Mouse (Mus musculus): ENCODE measurements around the gene Aqp1. TPM values are rescaled to one million over a fixed set of nuclear protein-coding genes. Genes with fewer than 3 reads are reported as not detected.

The Aqp1 gene
- polyA plus RNA-seq, 1 experiment from 2014 or later: 19.0 TPM

GRCm38 (mm10) chr6:55376076-55376475, 39.8 kb downstream of the Aqp1 start, which contains the start of gene Ghrhr:
Gene Ghrhr (plus strand): TSS chr6:55376295.
- Histone ChIP-seq H3K4me2 (replicated peaks; ENCODE audit: low read depth) (no peak within 1 kb of the TSS), H3K9ac (ENCODE audit: low read depth, low read length) (no peak within 1 kb of the TSS), H3K36me3 (ENCODE audit: control insufficient read depth, insufficient read depth) (no peaks in the 10 kb centered on the region), H3K9me3 (ENCODE audit: control insufficient read depth) (no peaks in the 10 kb centered on the region), H3K27ac (ENCODE audit: low read depth, low read length) (no peak within 1 kb of the TSS), H3K4me1 (replicated peaks; ENCODE audit: control insufficient read depth, insufficient read depth, low read length) (no peaks in the 10 kb centered on the region), H3K27me3 (replicated peaks; ENCODE audit: control insufficient read depth, insufficient read depth, low read length) (no peaks in the 10 kb centered on the region), H3K4me3 (ENCODE audit: low read depth, low read length) (no peak within 1 kb of the TSS)
- ATAC-seq: no peak
- WGBS: 76% methylated on average over 6 of the region's 6 CpGs
- no peak for TF ChIP-seq CTCF (IDR thresholded peaks at IDR 0.05; ENCODE audit: low read depth)

- Histone ChIP-seq H3K36me3 (ENCODE audit: control insufficient read depth, insufficient read depth) (no peaks in the 10 kb centered on the region), H3K4me2 (replicated peaks; ENCODE audit: low read depth) (no peak overlapping the region), H3K27me3 (replicated peaks; ENCODE audit: control insufficient read depth, insufficient read depth, low read length) (no peaks in the 10 kb centered on the region), H3K27ac (ENCODE audit: low read depth, low read length) (no peak overlapping the region), H3K9ac (ENCODE audit: low read depth, low read length) (no peak overlapping the region), H3K4me1 (replicated peaks; ENCODE audit: control insufficient read depth, insufficient read depth, low read length) (no peaks in the 10 kb centered on the region), H3K4me3 (ENCODE audit: low read depth, low read length) (no peak overlapping the region), H3K9me3 (ENCODE audit: control insufficient read depth) (no peaks in the 10 kb centered on the region)
- 63% methylated on average over 5 of the region's 5 CpGs for WGBS
- TF ChIP-seq CTCF (IDR thresholded peaks at IDR 0.05; ENCODE audit: low read depth): no peak
- no peak for ATAC-seq
Observed at GRCm38 (mm10) chr6:55376511-55376910, 40.3 kb downstream of the Aqp1 start.

DNA sequence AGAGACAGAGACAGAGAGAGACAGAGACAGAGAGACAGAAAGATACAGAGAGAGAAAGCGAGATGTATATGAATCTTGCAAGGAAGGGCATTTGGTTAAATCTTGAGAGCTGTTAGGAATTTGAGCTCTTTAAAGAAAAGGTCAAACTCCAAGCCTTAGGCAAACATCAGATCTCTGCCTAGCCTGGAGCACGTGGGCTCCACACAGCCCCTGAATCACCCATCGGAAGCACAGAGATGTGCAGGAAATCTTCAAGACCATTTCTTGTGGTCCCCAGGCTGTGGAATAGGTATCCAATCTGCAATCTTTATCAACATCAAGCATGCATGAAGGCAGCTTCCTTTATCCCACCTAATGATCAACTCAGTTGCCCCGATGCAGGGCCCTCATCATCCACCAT, 41.2 kb downstream of the Aqp1 start:
- H3K9ac ChIP-seq (ENCODE audit: low read depth, low read length): no peak overlapping the region
- 36% methylated on average over 4 of the region's 4 CpGs for WGBS
- H3K9me3 ChIP-seq (ENCODE audit: control insufficient read depth): no peaks in the 10 kb centered on the region
- TF ChIP-seq CTCF (IDR thresholded peaks at IDR 0.05; ENCODE audit: low read depth): no peak
- no peaks in the 10 kb centered on the region for H3K27me3 ChIP-seq (replicated peaks; ENCODE audit: control insufficient read depth, insufficient read depth, low read length)
- H3K4me3 ChIP-seq (ENCODE audit: low read depth, low read length): no peak overlapping the region
- no peak overlapping the region for H3K4me2 ChIP-seq (replicated peaks; ENCODE audit: low read depth)
- no peaks in the 10 kb centered on the region for H3K4me1 ChIP-seq (replicated peaks; ENCODE audit: control insufficient read depth, insufficient read depth, low read length)
- H3K36me3 ChIP-seq (ENCODE audit: control insufficient read depth, insufficient read depth): no peaks in the 10 kb centered on the region
- peak; percentile 54; the same call in 1 of the 2 replicates for ATAC-seq
- no peak overlapping the region for H3K27ac ChIP-seq (ENCODE audit: low read depth, low read length)

DNA sequence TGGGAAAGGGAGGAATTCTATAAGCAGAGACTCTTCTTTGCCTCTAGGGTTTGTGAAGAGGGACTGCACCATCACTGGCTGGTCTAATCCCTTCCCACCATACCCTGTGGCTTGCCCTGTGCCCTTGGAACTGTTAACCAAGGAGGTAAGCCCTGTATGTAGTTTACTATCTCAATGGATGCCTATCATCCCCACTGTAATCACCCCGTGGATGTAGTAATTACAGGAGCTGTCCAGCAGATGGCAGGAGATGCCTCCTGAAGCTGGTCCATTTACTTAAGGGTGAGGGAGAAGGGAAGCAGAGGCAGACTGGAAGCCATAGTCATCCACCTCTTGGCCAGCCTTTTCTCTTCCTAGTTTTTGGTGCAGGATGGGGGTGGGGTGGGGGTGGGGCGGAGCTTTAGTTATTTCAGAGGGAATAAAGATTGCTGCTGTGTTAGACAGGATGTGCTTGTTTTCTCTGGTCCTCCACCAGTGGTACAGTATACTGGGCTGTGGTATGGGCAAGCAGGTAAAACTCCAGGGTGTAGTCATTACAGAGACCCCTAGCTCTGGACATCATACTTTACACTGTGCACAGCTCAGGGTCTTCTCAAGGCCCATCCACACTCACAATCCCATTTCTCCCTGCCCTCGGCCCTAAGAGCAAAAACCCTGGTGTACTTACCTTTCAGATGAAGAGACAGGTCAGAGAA, 43.6 kb downstream of the Aqp1 start:
- Histone ChIP-seq H3K9me3 (ENCODE audit: control insufficient read depth) (no peaks in the 10 kb centered on the region), H3K27ac (ENCODE audit: low read depth, low read length) (no peak overlapping the region), H3K4me2 (replicated peaks; ENCODE audit: low read depth) (no peak overlapping the region), H3K9ac (ENCODE audit: low read depth, low read length) (no peak overlapping the region), H3K36me3 (ENCODE audit: control insufficient read depth, insufficient read depth) (no peaks in the 10 kb centered on the region), H3K27me3 (replicated peaks; ENCODE audit: control insufficient read depth, insufficient read depth, low read length) (no peaks in the 10 kb centered on the region), H3K4me3 (ENCODE audit: low read depth, low read length) (no peak overlapping the region), H3K4me1 (replicated peaks; ENCODE audit: control insufficient read depth, insufficient read depth, low read length) (no peaks in the 10 kb centered on the region)
- 51% methylated on average over 3 of the region's 3 CpGs for WGBS
- ATAC-seq: no peak
- TF ChIP-seq CTCF (IDR thresholded peaks at IDR 0.05; ENCODE audit: low read depth): peak; percentile 84

- Histone ChIP-seq H3K4me3 (ENCODE audit: low read depth, low read length) (no peak overlapping the region), H3K27me3 (replicated peaks; ENCODE audit: control insufficient read depth, insufficient read depth, low read length) (no peaks in the 10 kb centered on the region), H3K4me2 (replicated peaks; ENCODE audit: low read depth) (no peak overlapping the region), H3K36me3 (ENCODE audit: control insufficient read depth, insufficient read depth) (no peaks in the 10 kb centered on the region), H3K27ac (ENCODE audit: low read depth, low read length) (no peak overlapping the region), H3K9ac (ENCODE audit: low read depth, low read length) (no peak overlapping the region), H3K9me3 (ENCODE audit: control insufficient read depth) (no peaks in the 10 kb centered on the region), H3K4me1 (replicated peaks; ENCODE audit: control insufficient read depth, insufficient read depth, low read length) (no peaks in the 10 kb centered on the region)
- TF ChIP-seq CTCF (IDR thresholded peaks at IDR 0.05; ENCODE audit: low read depth): no peak
- ATAC-seq: no peak
- WGBS: 81% methylated on average over 4 of the region's 4 CpGs
Observed at GRCm38 (mm10) chr6:55381966-55382365, 45.7 kb downstream of the Aqp1 start.

- ATAC-seq: peak; percentile 63
- peak; percentile 89 for TF ChIP-seq CTCF (IDR thresholded peaks at IDR 0.05; ENCODE audit: low read depth)
- H3K27ac ChIP-seq (ENCODE audit: low read depth, low read length): no peak overlapping the region
- H3K4me1 ChIP-seq (replicated peaks; ENCODE audit: control insufficient read depth, insufficient read depth, low read length): no peaks in the 10 kb centered on the region
- no peak overlapping the region for H3K9ac ChIP-seq (ENCODE audit: low read depth, low read length)
- H3K36me3 ChIP-seq (ENCODE audit: control insufficient read depth, insufficient read depth): no peaks in the 10 kb centered on the region
- no peak overlapping the region for H3K4me3 ChIP-seq (ENCODE audit: low read depth, low read length)
- 3% methylated on average over 1 of the region's 1 CpGs for WGBS
- no peaks in the 10 kb centered on the region for H3K9me3 ChIP-seq (ENCODE audit: control insufficient read depth)
- H3K27me3 ChIP-seq (replicated peaks; ENCODE audit: control insufficient read depth, insufficient read depth, low read length): no peaks in the 10 kb centered on the region
- no peak overlapping the region for H3K4me2 ChIP-seq (replicated peaks; ENCODE audit: low read depth)
Observed at GRCm38 (mm10) chr6:55383897-55384296, 47.7 kb downstream of the Aqp1 start.
